ENCODE assay signal across 8 mouse cellular contexts in the genomic region with DNA sequence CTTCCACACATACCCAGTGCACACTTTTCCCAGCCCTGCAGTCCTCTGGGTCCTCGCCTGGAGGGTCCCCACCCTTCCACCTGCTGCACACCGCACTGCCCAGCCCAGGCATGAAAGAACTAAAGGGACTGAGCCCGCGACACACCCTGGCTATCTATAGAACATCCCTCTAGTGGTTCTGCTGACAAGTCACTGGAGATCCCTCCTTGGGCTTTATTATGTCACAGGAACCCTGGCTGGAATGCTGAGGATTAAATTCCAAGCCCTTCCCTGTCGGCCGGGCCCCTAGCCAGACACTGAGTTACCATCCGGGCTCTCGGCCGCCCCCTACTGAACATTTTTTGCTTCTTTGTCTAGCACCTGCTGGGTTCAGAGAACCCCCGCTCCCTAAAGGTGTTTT.
DNase-seq lines count a peak whose midpoint lies in the region; ATAC-seq and TF ChIP-seq lines count a peak whose summit lies in the region.

No protein-coding gene starts in this region.

- peak; percentile 33 for DNase-seq in forebrain, embryonic 14.5 days (ENCODE audit: low spot score)
- no peak for DNase-seq in forebrain, postnatal 0 days
- peak; percentile 28 for DNase-seq in 3T3-L1 (ENCODE audit: low read depth, low spot score)
- peak; percentile 65 to 72 for DNase-seq in cerebellum, postnatal 10 days
- peak; percentile 47 for DNase-seq in limb, embryonic 11.5 days (ENCODE audit: low spot score)
- no peak for DNase-seq in left cerebral cortex, adult 11 months (ENCODE audit: low spot score)

- H3K9ac ChIP-seq in forebrain, embryonic 14.5 days (ENCODE audit: low read length): no peak overlapping the region
- no peak overlapping the region for H3K9ac ChIP-seq in forebrain, postnatal 0 days
- H3K9ac ChIP-seq in heart, embryonic 12.5 days: no peak overlapping the region
- H3K9ac ChIP-seq in limb, embryonic 11.5 days (ENCODE audit: low read length): no peak overlapping the region

- H3K4me2 ChIP-seq in forebrain, embryonic 14.5 days (ENCODE audit: low read length): no peak overlapping the region
- H3K4me2 ChIP-seq in forebrain, postnatal 0 days (ENCODE audit: low read depth): no peak overlapping the region
- H3K4me2 ChIP-seq in heart, embryonic 12.5 days: peak overlapping the region; percentile 17; the same call in 1 of the 2 replicates
- no peak overlapping the region for H3K4me2 ChIP-seq in limb, embryonic 11.5 days (ENCODE audit: low read depth, severe bottlenecking)

- no peaks in the 10 kb centered on the region for H3K36me3 ChIP-seq in forebrain, embryonic 14.5 days (ENCODE audit: control insufficient read depth, insufficient read depth, low read length)
- H3K36me3 ChIP-seq in forebrain, postnatal 0 days (ENCODE audit: insufficient read depth): no peaks in the 10 kb centered on the region
- no peaks in the 10 kb centered on the region for H3K36me3 ChIP-seq in heart, embryonic 12.5 days
- H3K36me3 ChIP-seq in limb, embryonic 11.5 days (ENCODE audit: control insufficient read depth, insufficient read depth, low read length): no peaks in the 10 kb centered on the region
- no peaks in the 10 kb centered on the region for H3K36me3 ChIP-seq in small intestine, adult 2 months (ENCODE audit: control insufficient read depth, insufficient read depth, low read length)

- H3K9me3 ChIP-seq in forebrain, embryonic 14.5 days (replicated peaks; ENCODE audit: control insufficient read depth, low read length): no peaks in the 10 kb centered on the region
- H3K9me3 ChIP-seq in forebrain, postnatal 0 days (ENCODE audit: low read length): no peaks in the 10 kb centered on the region
- H3K9me3 ChIP-seq in heart, embryonic 12.5 days (replicated peaks): no peaks in the 10 kb centered on the region
- H3K9me3 ChIP-seq in limb, embryonic 11.5 days (ENCODE audit: control insufficient read depth, low read length): no peaks in the 10 kb centered on the region

- WGBS in forebrain, embryonic 14.5 days: 42% methylated on average over 10 of the region's 10 CpGs
- WGBS in forebrain, postnatal 0 days: 31% methylated on average over 10 of the region's 10 CpGs
- 24% methylated on average over 10 of the region's 10 CpGs for WGBS in heart, embryonic 12.5 days
- 58% methylated on average over 10 of the region's 10 CpGs for WGBS in limb, embryonic 11.5 days
- WGBS in small intestine, adult 2 months: 29% methylated on average over 10 of the region's 10 CpGs

- no peak overlapping the region for H3K4me3 ChIP-seq in forebrain, embryonic 14.5 days (ENCODE audit: low read depth, low read length)
- no peak overlapping the region for H3K4me3 ChIP-seq in forebrain, postnatal 0 days (ENCODE audit: low read depth, low read length)
- no peak overlapping the region for H3K4me3 ChIP-seq in heart, embryonic 12.5 days
- no peak overlapping the region for H3K4me3 ChIP-seq in limb, embryonic 11.5 days (ENCODE audit: low read depth, low read length)
- no peak overlapping the region for H3K4me3 ChIP-seq in small intestine, adult 2 months (ENCODE audit: low read depth, low read length)

- H3K4me1 ChIP-seq in forebrain, embryonic 14.5 days (ENCODE audit: control insufficient read depth, insufficient read depth, low read length): no peaks in the 10 kb centered on the region
- no peaks in the 10 kb centered on the region for H3K4me1 ChIP-seq in forebrain, postnatal 0 days (ENCODE audit: insufficient read depth)
- H3K4me1 ChIP-seq in heart, embryonic 12.5 days (replicated peaks): peaks cover 26% of the 10 kb centered on the region
- no peaks in the 10 kb centered on the region for H3K4me1 ChIP-seq in limb, embryonic 11.5 days (ENCODE audit: control insufficient read depth, insufficient read depth, low read length)
- H3K4me1 ChIP-seq in small intestine, adult 2 months (ENCODE audit: control insufficient read depth, insufficient read depth, insufficient read length, low read length): peaks cover 3% of the 10 kb centered on the region; the same call in 1 of the 2 replicates

- TF ChIP-seq CTCF in forebrain, postnatal 0 days (IDR thresholded peaks at IDR 0.05; ENCODE audit: low read depth): no peak
- peak; percentile 50; the same call in 1 of the 2 replicates for TF ChIP-seq CTCF in small intestine, adult 2 months (IDR thresholded peaks at IDR 0.05; ENCODE audit: extremely low read depth, insufficient read length, insufficient replicate concordance, low read depth, low read length)

- H3K27me3 ChIP-seq in forebrain, embryonic 14.5 days (replicated peaks; ENCODE audit: control insufficient read depth, insufficient read depth, low read length): no peaks in the 10 kb centered on the region
- H3K27me3 ChIP-seq in forebrain, postnatal 0 days (ENCODE audit: insufficient read depth, low read length): no peaks in the 10 kb centered on the region
- no peaks in the 10 kb centered on the region for H3K27me3 ChIP-seq in heart, embryonic 12.5 days (replicated peaks)
- H3K27me3 ChIP-seq in limb, embryonic 11.5 days (ENCODE audit: control insufficient read depth, insufficient read depth, low read length): no peaks in the 10 kb centered on the region
- no peaks in the 10 kb centered on the region for H3K27me3 ChIP-seq in small intestine, adult 2 months (ENCODE audit: control insufficient read depth, insufficient read depth, low read length)

- H3K27ac ChIP-seq in forebrain, embryonic 14.5 days (ENCODE audit: low read depth, low read length): no peak overlapping the region
- no peak overlapping the region for H3K27ac ChIP-seq in forebrain, postnatal 0 days (ENCODE audit: low read depth, low read length)
- 0 out of 2 replicates have a peak overlapping the region, but pooled peaks have one; percentile 31 for H3K27ac ChIP-seq in heart, embryonic 12.5 days (ENCODE audit: poor library complexity, severe bottlenecking)
- H3K27ac ChIP-seq in limb, embryonic 11.5 days (replicated peaks; ENCODE audit: low read depth, low read length): no peak overlapping the region
- no peak overlapping the region for H3K27ac ChIP-seq in small intestine, adult 2 months (ENCODE audit: insufficient read depth, low read depth, low read length)

- TF ChIP-seq POLR2A in small intestine, adult 2 months (IDR thresholded peaks at IDR 0.05; ENCODE audit: low read depth, low read length): no peak

- ATAC-seq in forebrain, embryonic 14.5 days: no peak
- no peak for ATAC-seq in forebrain, postnatal 0 days
- ATAC-seq in heart, embryonic 12.5 days (ENCODE audit: insufficient number of reproducible peaks, low FRiP score): 0 out of 2 replicates have a peak, but pooled peaks have one; percentile 39
- no peak for ATAC-seq in limb, embryonic 11.5 days (ENCODE audit: insufficient number of reproducible peaks, low FRiP score, low TSS enrichment, low read depth)

Comparison
In these comparisons a context has a peak if more than half of its experiments do, and no peak if none do; other contexts are left out.
1. DNase-seq: peak in forebrain, embryonic 14.5 days (single experiment), 3T3-L1 (single experiment), cerebellum, postnatal 10 days (2 of 2) and limb, embryonic 11.5 days (single experiment); none in forebrain, postnatal 0 days (single experiment) and left cerebral cortex, adult 11 months (single experiment).